Mouse (Mus musculus) liver, embryonic 15.5 days (tissue): ENCODE measurements around the gene Ier5. TPM values are rescaled to one million over a fixed set of nuclear protein-coding genes. Genes with fewer than 3 reads are reported as not detected.

Experiments used
- ATAC-seq: fragments of 200-750 bp; cut with Nextera tagmentation; 2 replicates; pipeline ENCODE4 v1.8.0; 2017; ENCODE audit warnings: moderate number of reproducible peaks, mild to moderate bottlenecking, moderate library complexity; ENCODE audit not compliant: insufficient read depth
- H3K27ac ChIP-seq: fragments of 300-500 bp; sonication (generic); replicated peaks from 2 replicates; pipeline ENCODE4 v1.5.1; 2015; ENCODE audit warnings: mild to moderate bottlenecking, inconsistent platforms
- H3K27me3 ChIP-seq: fragments of 300-500 bp; sonication (generic); 2 replicates; pipeline ENCODE4 v1.6.1; 2015; ENCODE audit warnings: mild to moderate bottlenecking, inconsistent platforms
- H3K36me3 ChIP-seq: fragments of 300-500 bp; sonication (generic); replicated peaks from 2 replicates; pipeline ENCODE4 v1.6.1; 2015; ENCODE audit warnings: moderate library complexity, mild to moderate bottlenecking, inconsistent platforms
- H3K4me1 ChIP-seq: fragments of 300-500 bp; sonication (generic); replicated peaks from 2 replicates; pipeline ENCODE4 v1.6.1; 2015; ENCODE audit warnings: inconsistent platforms
- H3K4me2 ChIP-seq: fragments of 300-500 bp; sonication (generic); 2 replicates; pipeline ENCODE4 v1.6.1; 2015; ENCODE audit warnings: moderate library complexity, mild to moderate bottlenecking, inconsistent platforms
- H3K4me3 ChIP-seq: fragments of 300-500 bp; sonication (generic); replicated peaks from 2 replicates; pipeline ENCODE4 v1.5.1; 2015; ENCODE audit warnings: mild to moderate bottlenecking, inconsistent platforms
- H3K9ac ChIP-seq: fragments of 300-500 bp; sonication (generic); 2 replicates; pipeline ENCODE4 v1.6.1; 2015; ENCODE audit warnings: moderate library complexity, mild to moderate bottlenecking, inconsistent platforms
- H3K9me3 ChIP-seq: fragments of 300-500 bp; sonication (generic); replicated peaks from 2 replicates; pipeline ENCODE4 v1.6.1; 2016; ENCODE audit warnings: inconsistent platforms
- WGBS: fragments of 180-500 bp; shearing (Covaris S2); methylation state at CpG from one replicate; pipeline ENCODE4 v1.1.7; 2015; ENCODE audit warnings: mixed read lengths; ENCODE audit not compliant: insufficient replicate concordance; 5-methylcytosine and 5-hydroxymethylcytosine counted together
- polyA plus RNA-seq: library from polyadenylated mRNA; unstranded; fragments of >200 nt; fragmentation: Nextera tagmentation; extraction: Ambion mirVana; gene quantifications from 2 replicates; pipeline ENCODE4 v1.2.1, GENCODE M21; 2015

The Ier5 gene
- polyA plus RNA-seq, 1 experiment from 2014 or later, result 2.5 TPM

- Histone ChIP-seq H3K9ac (no peak overlapping the region), H3K27ac (no peak overlapping the region; the same call in 1 of the 2 replicates), H3K4me1 (peaks cover 26% of the 10 kb centered on the region), H3K9me3 (no peaks in the 10 kb centered on the region), H3K27me3 (peaks cover 8% of the 10 kb centered on the region), H3K4me3 (no peak overlapping the region), H3K36me3 (no peaks in the 10 kb centered on the region), H3K4me2 (no peak overlapping the region)
- 68% methylated on average over 7 of the region's 7 CpGs for WGBS
- ATAC-seq, result no peak; the same call in 1 of the 2 replicates
These were observed 23.6 kb downstream of the Ier5 start for GRCm38 (mm10) chr1:155075856-155076255.

GRCm38 (mm10) chr1:155074856-155075255, 24.6 kb downstream of the Ier5 start:
- Histone ChIP-seq H3K9ac (no peak overlapping the region), H3K4me1 (peaks cover 26% of the 10 kb centered on the region), H3K4me2 (no peak overlapping the region), H3K9me3 (no peaks in the 10 kb centered on the region), H3K27ac (peak overlapping the region; percentile 61; the same call in 1 of the 2 replicates), H3K4me3 (no peak overlapping the region), H3K27me3 (peaks cover 3% of the 10 kb centered on the region), H3K36me3 (no peaks in the 10 kb centered on the region)
- WGBS, result 34% methylated on average over 7 of the region's 7 CpGs
- peak; percentile 37; the same call in 1 of the 2 replicates for ATAC-seq

- H3K36me3 ChIP-seq, result no peaks in the 10 kb centered on the region
- H3K27ac ChIP-seq, result no peak overlapping the region
- ATAC-seq, result no peak
- no peaks in the 10 kb centered on the region for H3K9me3 ChIP-seq
- 66% methylated on average over 6 of the region's 6 CpGs for WGBS
- no peak overlapping the region for H3K9ac ChIP-seq
- H3K4me2 ChIP-seq, result no peak overlapping the region
- no peak overlapping the region for H3K4me3 ChIP-seq
- H3K4me1 ChIP-seq, result peaks cover 26% of the 10 kb centered on the region
- peaks cover 3% of the 10 kb centered on the region for H3K27me3 ChIP-seq
These were observed 25.5 kb downstream of the Ier5 start for GRCm38 (mm10) chr1:155073905-155074304.

- no peaks in the 10 kb centered on the region for H3K36me3 ChIP-seq
- peaks cover 26% of the 10 kb centered on the region for H3K4me1 ChIP-seq
- H3K9me3 ChIP-seq, result no peaks in the 10 kb centered on the region
- no peak overlapping the region for H3K27ac ChIP-seq
- no peak overlapping the region for H3K4me2 ChIP-seq
- ATAC-seq, result no peak
- 50% methylated on average over 7 of the region's 7 CpGs for WGBS
- no peak overlapping the region for H3K4me3 ChIP-seq
- H3K27me3 ChIP-seq, result peaks cover 3% of the 10 kb centered on the region
- H3K9ac ChIP-seq, result no peak overlapping the region
These were observed 26.3 kb downstream of the Ier5 start for GRCm38 (mm10) chr1:155073133-155073532.

- ATAC-seq, result no peak
These were observed 28.1 kb downstream of the Ier5 start for GRCm38 (mm10) chr1:155071287-155071876.

GRCm38 (mm10) chr1:155070561-155071286, 28.7 kb downstream of the Ier5 start:
- 37% methylated on average over 5 of the region's 5 CpGs for WGBS
- no peaks in the 10 kb centered on the region for H3K36me3 ChIP-seq
- H3K4me1 ChIP-seq, result peaks cover 29% of the 10 kb centered on the region
- H3K27ac ChIP-seq, result no peak overlapping the region
- 0 out of 2 replicates have a peak overlapping the region, but pooled peaks have one; percentile 18 for H3K4me2 ChIP-seq
- H3K4me3 ChIP-seq, result no peak overlapping the region
- no peaks in the 10 kb centered on the region for H3K9me3 ChIP-seq
- no peak overlapping the region for H3K9ac ChIP-seq
- peaks cover 3% of the 10 kb centered on the region for H3K27me3 ChIP-seq
- ATAC-seq, result no peak

More at GRCm38 (mm10) chr1:155071287-155071876, 28.1 kb downstream of the Ier5 start:
- Histone ChIP-seq H3K9me3 (no peaks in the 10 kb centered on the region), H3K9ac (no peak overlapping the region), H3K4me1 (peaks cover 26% of the 10 kb centered on the region), H3K4me3 (no peak overlapping the region), H3K27ac (no peak overlapping the region), H3K27me3 (peaks cover 3% of the 10 kb centered on the region), H3K4me2 (no peak overlapping the region), H3K36me3 (no peaks in the 10 kb centered on the region)
- 48% methylated on average over 7 of the region's 7 CpGs for WGBS

GRCm38 (mm10) chr1:155069696-155070095, 29.7 kb downstream of the Ier5 start:
- Histone ChIP-seq H3K4me2 (no peak overlapping the region), H3K27me3 (peaks cover 3% of the 10 kb centered on the region), H3K9me3 (no peaks in the 10 kb centered on the region), H3K36me3 (no peaks in the 10 kb centered on the region), H3K4me1 (peaks cover 36% of the 10 kb centered on the region), H3K27ac (no peak overlapping the region), H3K4me3 (no peak overlapping the region), H3K9ac (no peak overlapping the region)
- 58% methylated on average over 7 of the region's 7 CpGs for whole genome bisulfite sequencing
- ATAC-seq, result no peak

GRCm38 (mm10) chr1:155066196-155066595, 33.2 kb downstream of the Ier5 start:
- Histone ChIP-seq H3K36me3 (no peaks in the 10 kb centered on the region), H3K27ac (no peak overlapping the region), H3K4me2 (no peak overlapping the region), H3K27me3 (no peaks in the 10 kb centered on the region; the same call in 1 of the 2 replicates), H3K9me3 (no peaks in the 10 kb centered on the region), H3K4me3 (no peak overlapping the region), H3K9ac (no peak overlapping the region), H3K4me1 (peaks cover 31% of the 10 kb centered on the region)
- 78% methylated on average over 5 of the region's 5 CpGs for WGBS
- ATAC-seq, result no peak

- no peaks in the 10 kb centered on the region for H3K36me3 ChIP-seq
- peaks cover 38% of the 10 kb centered on the region for H3K4me1 ChIP-seq
- 32% methylated on average over 11 of the region's 11 CpGs for WGBS
- no peaks in the 10 kb centered on the region for H3K9me3 ChIP-seq
- no peaks in the 10 kb centered on the region; the same call in 1 of the 2 replicates for H3K27me3 ChIP-seq
- H3K27ac ChIP-seq, result 0 out of 2 replicates have a peak overlapping the region, but pooled peaks have one; percentile 14
- H3K9ac ChIP-seq, result no peak overlapping the region
- H3K4me2 ChIP-seq, result no peak overlapping the region
- ATAC-seq, result no peak
- no peak overlapping the region for H3K4me3 ChIP-seq
These were observed 34.3 kb downstream of the Ier5 start for GRCm38 (mm10) chr1:155065068-155065701.

GRCm38 (mm10) chr1:155064649-155065048, 34.8 kb downstream of the Ier5 start:
- no peak overlapping the region for H3K4me3 ChIP-seq
- peak; percentile 23; the same call in 1 of the 2 replicates for ATAC-seq
- no peak overlapping the region for H3K4me2 ChIP-seq
- 0 out of 2 replicates have a peak overlapping the region, but pooled peaks have one; percentile 14 for H3K27ac ChIP-seq
- no peak overlapping the region for H3K9ac ChIP-seq
- peaks cover 43% of the 10 kb centered on the region for H3K4me1 ChIP-seq
- no peaks in the 10 kb centered on the region for H3K9me3 ChIP-seq
- no peaks in the 10 kb centered on the region; the same call in 1 of the 2 replicates for H3K27me3 ChIP-seq
- WGBS, result 35% methylated on average over 4 of the region's 4 CpGs
- no peaks in the 10 kb centered on the region for H3K36me3 ChIP-seq

GRCm38 (mm10) chr1:155064111-155064510, 35.3 kb downstream of the Ier5 start:
- Histone ChIP-seq H3K4me1 (peaks cover 48% of the 10 kb centered on the region), H3K36me3 (no peaks in the 10 kb centered on the region), H3K9me3 (no peaks in the 10 kb centered on the region), H3K27ac (peak overlapping the region; percentile 14; the same call in 1 of the 2 replicates), H3K4me2 (no peak overlapping the region), H3K4me3 (no peak overlapping the region), H3K27me3 (no peaks in the 10 kb centered on the region; the same call in 1 of the 2 replicates), H3K9ac (no peak overlapping the region)
- ATAC-seq, result peak; percentile 40
- 71% methylated on average over 5 of the region's 5 CpGs for WGBS
